Mouse (Mus musculus): ENCODE measurements around the gene Rnf130.

- TF ChIP-seq CTCF (IDR thresholded peaks at IDR 0.05; ENCODE audit: low read depth) (no peak), EP300 (optimal IDR thresholded peaks at IDR 0.05) (no peak)
Observed at GRCm38 (mm10) chr11:49996398-49996797, 28.7 kb upstream of the Rnf130 start.

Measured in stomach, postnatal 0 days (tissue).